In genomic region chr14:123022981-123023380, GRCm38 (mm10) we compare ENCODE assay signal across 20 mouse cellular contexts. TPM values are rescaled to one million over a fixed set of nuclear protein-coding genes. Genes with fewer than 3 reads are reported as not detected.
DNase-seq lines count a peak whose midpoint lies in the region; ATAC-seq lines count a peak whose summit lies in the region.
"Had no signal": no experiment of that assay in that cellular context is flagged by ENCODE, and none has a peak within 500 bp of the region (broad histone marks: within the 10 kb centered on the region; RNA-seq: fewer than 3 reads in every experiment).

No protein-coding gene starts in this region.

- H3K27me3 ChIP-seq in kidney, embryonic 16.5 days (ENCODE audit: insufficient read depth, low read length), result no peaks in the 10 kb centered on the region
- H3K27me3 ChIP-seq in neural tube, embryonic 15.5 days (replicated peaks), result no peaks in the 10 kb centered on the region
- H3K27me3 ChIP-seq: embryonic facial prominence, embryonic 15.5 days; heart, embryonic 13.5 days; hindbrain, embryonic 15.5 days had no signal

- no peak overlapping the region for H3K27ac ChIP-seq in kidney, embryonic 16.5 days (ENCODE audit: low read length)
- H3K27ac ChIP-seq in neural tube, embryonic 15.5 days (replicated peaks), result no peak overlapping the region
- H3K27ac ChIP-seq: embryonic facial prominence, embryonic 15.5 days; heart, embryonic 13.5 days; hindbrain, embryonic 15.5 days had no signal

- peak; percentile 51 for ATAC-seq in kidney, embryonic 16.5 days (ENCODE audit: low FRiP score, low TSS enrichment)
- peak; percentile 53; the same call in 1 of the 2 replicates for ATAC-seq in neural tube, embryonic 15.5 days (ENCODE audit: low FRiP score)
- ATAC-seq: forebrain, embryonic 16.5 days had no signal

- H3K4me2 ChIP-seq in kidney, embryonic 16.5 days (replicated peaks; ENCODE audit: low read depth, low read length), result no peak overlapping the region
- H3K4me2 ChIP-seq in neural tube, embryonic 15.5 days, result no peak overlapping the region
- H3K4me2 ChIP-seq: embryonic facial prominence, embryonic 15.5 days; heart, embryonic 13.5 days; hindbrain, embryonic 15.5 days had no signal

- no peak for DNase-seq in kidney, adult 18-20 months
- peak; percentile 3 for DNase-seq in brain, adult 2 months (ENCODE audit: low read depth, low spot score)
- DNase-seq in fat pad, adult 2 months (ENCODE audit: extremely low read depth, low read depth, low spot score), result peak; percentile 65
- no peak for DNase-seq in layer of hippocampus, postnatal 10 days (ENCODE audit: low spot score in 2 of 2)
- DNase-seq: adrenal gland, adult 8-10 months; adrenal gland, postnatal 36 days; cerebellum, adult 11 months; cerebellum, adult 8-10 months; cerebellum, postnatal 14 days; embryo, embryonic 11 days; gastrocnemius, postnatal 10 days; heart, postnatal 36 days had no signal

- H3K4me1 ChIP-seq in kidney, embryonic 16.5 days (ENCODE audit: insufficient read depth, low read length), result 0 out of 2 replicates have a peak, but pooled peaks cover 3% of the 10 kb centered on the region
- no peaks in the 10 kb centered on the region for H3K4me1 ChIP-seq in neural tube, embryonic 15.5 days
- H3K4me1 ChIP-seq: embryonic facial prominence, embryonic 15.5 days; heart, embryonic 13.5 days; hindbrain, embryonic 15.5 days had no signal

- no peaks in the 10 kb centered on the region for H3K9me3 ChIP-seq in kidney, embryonic 16.5 days (ENCODE audit: low read length)
- no peaks in the 10 kb centered on the region for H3K9me3 ChIP-seq in neural tube, embryonic 15.5 days (replicated peaks)
- H3K9me3 ChIP-seq: embryonic facial prominence, embryonic 15.5 days; G1E; heart, embryonic 13.5 days; hindbrain, embryonic 15.5 days had no signal

- H3K4me3 ChIP-seq in kidney, embryonic 16.5 days (ENCODE audit: low read length), result no peak overlapping the region
- H3K4me3 ChIP-seq in neural tube, embryonic 15.5 days (replicated peaks), result no peak overlapping the region
- H3K4me3 ChIP-seq: embryonic facial prominence, embryonic 15.5 days; erythroblast, embryonic 14.5 days; heart, embryonic 13.5 days; hindbrain, embryonic 15.5 days had no signal

- H3K9ac ChIP-seq in kidney, embryonic 16.5 days (replicated peaks; ENCODE audit: low read length), result no peak overlapping the region
- H3K9ac ChIP-seq in neural tube, embryonic 15.5 days (replicated peaks), result no peak overlapping the region
- H3K9ac ChIP-seq: embryonic facial prominence, embryonic 15.5 days; heart, embryonic 13.5 days; hindbrain, embryonic 15.5 days had no signal

- H3K36me3 ChIP-seq in kidney, embryonic 16.5 days (ENCODE audit: insufficient read depth, low read length), result no peaks in the 10 kb centered on the region
- no peaks in the 10 kb centered on the region for H3K36me3 ChIP-seq in neural tube, embryonic 15.5 days
- H3K36me3 ChIP-seq: embryonic facial prominence, embryonic 15.5 days; G1E; heart, embryonic 13.5 days; hindbrain, embryonic 15.5 days had no signal

RNA-seq across cellular contexts. Expression of gene Tmtc4, which starts 39.1 kb away (rescaled TPM):
- 36.6 and 37.4 TPM in 2 replicates for polyA plus RNA-seq in kidney, embryonic 16.5 days (2015; fragmentation: Nextera tagmentation; extraction: Ambion mirVana)
- 49.0 and 57.2 TPM in 2 replicates for polyA plus RNA-seq in neural tube, embryonic 15.5 days (2015; fragmentation: Nextera tagmentation; extraction: Ambion mirVana)
- 10 to 100 TPM; 32.3 to 44.3 TPM for total RNA-seq in layer of hippocampus, postnatal 10 days (2021)
- polyA plus RNA-seq: erythroblast, embryonic 14.5 days had no signal

Comparison
In these comparisons a context has a peak if more than half of its experiments do, and no peak if none do; other contexts are left out.
1. DNase-seq: peak in brain, adult 2 months (single experiment) and fat pad, adult 2 months (single experiment); none in kidney, adult 18-20 months (single experiment) and layer of hippocampus, postnatal 10 days (0 of 2).